Mouse (Mus musculus) embryonic facial prominence, embryonic 11.5 days (tissue): ENCODE measurements at regions not wholly inside any gene's neighbourhood (a gene's known extent, or its start where the extent isn't known, plus 50 kb on each side); places are given as distances from the start of the nearest gene placed in this dataset.

Experiments
- ATAC-seq: fragments of 200-750 bp; cut with Nextera tagmentation; replicated peaks from 2 replicates; pipeline ENCODE4 v1.8.0; 2017; ENCODE audit warnings: low read depth; ENCODE audit not compliant: insufficient number of reproducible peaks, low FRiP score, low TSS enrichment
- DNase-seq: peaks from one replicate; pipeline ENCODE4 v3.0.0-alpha.2; 2015; ENCODE audit warnings: low spot score
- H3K27ac ChIP-seq: fragments of 300-500 bp; sonication (generic); replicated peaks from 2 replicates; pipeline ENCODE4 v1.5.1; 2014; ENCODE audit warnings: mild to moderate bottlenecking, low read depth, low read length, control low read depth
- H3K27me3 ChIP-seq: fragments of 300-500 bp; sonication (generic); 2 replicates; pipeline ENCODE4 v1.6.1; 2014; ENCODE audit warnings: mild to moderate bottlenecking, low read length, moderate library complexity, mixed read lengths; ENCODE audit not compliant: control insufficient read depth, insufficient read depth
- H3K36me3 ChIP-seq: fragments of 300-500 bp; sonication (generic); replicated peaks from 2 replicates; pipeline ENCODE4 v1.6.1; 2014; ENCODE audit warnings: low read depth, mild to moderate bottlenecking, low read length, moderate library complexity, mixed read lengths; ENCODE audit not compliant: control insufficient read depth, insufficient read depth
- H3K4me1 ChIP-seq: fragments of 300-500 bp; sonication (generic); 2 replicates; pipeline ENCODE4 v1.6.1; 2014; ENCODE audit warnings: low read length, mixed read lengths; ENCODE audit not compliant: control insufficient read depth, insufficient read depth
- H3K4me2 ChIP-seq: fragments of 300-500 bp; sonication (generic); 2 replicates; pipeline ENCODE4 v1.6.1; 2014; ENCODE audit warnings: low read depth, mild to moderate bottlenecking, control low read depth, low read length, moderate library complexity
- H3K4me3 ChIP-seq: fragments of 300-500 bp; sonication (generic); 2 replicates; pipeline ENCODE4 v1.5.1; 2014; ENCODE audit warnings: low read depth, low read length, control low read depth
- H3K9ac ChIP-seq: fragments of 300-500 bp; sonication (generic); replicated peaks from 2 replicates; pipeline ENCODE4 v1.6.1; 2014; ENCODE audit warnings: mild to moderate bottlenecking, control low read depth, low read length
- H3K9me3 ChIP-seq: fragments of 300-500 bp; sonication (generic); replicated peaks from 2 replicates; pipeline ENCODE4 v1.6.1; 2016; ENCODE audit warnings: mild to moderate bottlenecking, low read length, inconsistent platforms, mixed read lengths; ENCODE audit not compliant: control insufficient read depth
- WGBS: fragments of 180-500 bp; shearing (Covaris S2); extraction: QIAGEN DNeasy Blood & Tissue Kit; methylation state at CpG from one replicate; pipeline ENCODE4 v1.1.7; 2014; 5-methylcytosine and 5-hydroxymethylcytosine counted together

- DNase-seq (peak; percentile 25), ATAC-seq (no peak)
- Histone ChIP-seq H3K4me1 (no peaks in the 10 kb centered on the region), H3K27me3 (peaks cover 21% of the 10 kb centered on the region), H3K4me3 (peak overlapping the region; percentile 56), H3K36me3 (no peaks in the 10 kb centered on the region), H3K9me3 (no peaks in the 10 kb centered on the region), H3K4me2 (peak overlapping the region; percentile 98), H3K9ac (peak overlapping the region; percentile 47), H3K27ac (no peak overlapping the region)
- 1% methylated on average over 95 of the region's 95 CpGs for WGBS
Observed at GRCm38 (mm10) chr8:126138645-126139545, 143.9 kb downstream of the Kcnk1 start.

GRCm38 (mm10) chr8:126139546-126139870 lies 144.5 kb downstream of the Kcnk1 start:
- Histone ChIP-seq H3K36me3 (no peaks in the 10 kb centered on the region), H3K4me2 (peak overlapping the region; percentile 98), H3K4me1 (no peaks in the 10 kb centered on the region), H3K27ac (no peak overlapping the region), H3K9me3 (no peaks in the 10 kb centered on the region), H3K9ac (peak overlapping the region; percentile 47; the same call in 1 of the 2 replicates), H3K27me3 (peaks cover 21% of the 10 kb centered on the region), H3K4me3 (peak overlapping the region; percentile 56)
- no peak for ATAC-seq
- no peak for DNase-seq
- WGBS = 23% methylated on average over 11 of the region's 11 CpGs

- Histone ChIP-seq H3K27ac (no peak overlapping the region), H3K27me3 (peaks cover 21% of the 10 kb centered on the region), H3K9me3 (no peaks in the 10 kb centered on the region), H3K4me1 (no peaks in the 10 kb centered on the region), H3K4me2 (no peak overlapping the region), H3K36me3 (no peaks in the 10 kb centered on the region), H3K9ac (no peak overlapping the region), H3K4me3 (no peak overlapping the region)
- 87% methylated on average over 6 of the region's 6 CpGs for WGBS
- DNase-seq (no peak), ATAC-seq (no peak)
Observed at GRCm38 (mm10) chr8:126140998-126141397, 146.0 kb downstream of the Kcnk1 start.

DNA sequence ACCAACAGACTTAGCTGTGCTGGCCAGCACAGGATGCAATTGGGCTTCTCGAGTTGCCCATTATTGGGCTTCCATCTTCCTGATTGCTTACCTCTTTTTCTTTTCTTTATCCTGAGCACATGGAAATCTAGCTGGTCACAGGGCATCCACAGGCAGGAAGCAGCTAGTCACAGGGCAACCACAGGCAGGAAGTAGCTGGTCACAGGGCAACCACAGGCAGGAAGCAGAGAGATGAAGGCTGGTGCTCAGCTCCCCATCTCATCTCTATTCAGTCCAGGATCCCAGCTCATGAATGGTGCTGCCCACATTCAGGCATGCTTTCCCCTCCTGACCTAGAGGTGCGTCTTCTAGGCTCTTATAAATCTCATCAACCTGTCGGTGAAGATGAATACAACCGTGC lies 146.8 kb upstream of the Slc35f3 start:
- Histone ChIP-seq H3K9ac (no peak overlapping the region), H3K4me2 (no peak overlapping the region), H3K4me3 (no peak overlapping the region), H3K9me3 (no peaks in the 10 kb centered on the region), H3K27ac (no peak overlapping the region), H3K27me3 (no peaks in the 10 kb centered on the region), H3K36me3 (no peaks in the 10 kb centered on the region), H3K4me1 (no peaks in the 10 kb centered on the region)
- no peak for DNase-seq
- 82% methylated on average over 4 of the region's 4 CpGs for WGBS
- ATAC-seq = no peak

DNA sequence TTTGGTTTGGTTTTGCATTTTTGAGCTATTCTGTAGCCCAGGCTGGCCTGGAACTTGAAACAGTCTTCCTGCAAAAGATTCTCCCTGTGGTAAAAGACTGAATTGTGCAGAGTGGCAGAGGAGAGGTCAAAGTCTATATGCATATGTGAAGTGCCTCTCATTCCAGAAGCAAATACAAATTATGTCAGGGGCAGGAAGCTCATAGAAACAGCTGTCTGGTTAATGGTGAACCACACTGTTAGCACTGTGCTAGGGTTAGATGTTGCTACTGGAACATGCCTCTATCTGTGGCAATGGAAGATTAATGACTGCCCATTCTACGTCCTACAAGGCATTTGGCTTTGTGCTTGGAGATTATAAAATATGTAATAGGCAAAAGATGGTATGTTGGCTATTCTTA lies 144.4 kb upstream of the Slc35f3 start:
- H3K4me2 ChIP-seq = no peak overlapping the region
- no peak overlapping the region for H3K27ac ChIP-seq
- WGBS = 88% methylated on average over 1 of the region's 1 CpGs
- H3K9me3 ChIP-seq = no peaks in the 10 kb centered on the region
- DNase-seq (no peak), ATAC-seq (no peak)
- H3K4me3 ChIP-seq = no peak overlapping the region
- H3K9ac ChIP-seq = no peak overlapping the region
- no peaks in the 10 kb centered on the region for H3K36me3 ChIP-seq
- no peaks in the 10 kb centered on the region for H3K4me1 ChIP-seq
- no peaks in the 10 kb centered on the region for H3K27me3 ChIP-seq

GRCm38 (mm10) chr8:126157452-126158185 lies 140.7 kb upstream of the Slc35f3 start:
- 67% methylated on average over 8 of the region's 8 CpGs for WGBS
- no peak for ATAC-seq
- Histone ChIP-seq H3K9ac (no peak overlapping the region), H3K9me3 (no peaks in the 10 kb centered on the region), H3K4me2 (no peak overlapping the region), H3K4me1 (no peaks in the 10 kb centered on the region), H3K27me3 (no peaks in the 10 kb centered on the region), H3K27ac (no peak overlapping the region), H3K4me3 (no peak overlapping the region), H3K36me3 (no peaks in the 10 kb centered on the region)
- DNase-seq = peak; percentile 31

DNA sequence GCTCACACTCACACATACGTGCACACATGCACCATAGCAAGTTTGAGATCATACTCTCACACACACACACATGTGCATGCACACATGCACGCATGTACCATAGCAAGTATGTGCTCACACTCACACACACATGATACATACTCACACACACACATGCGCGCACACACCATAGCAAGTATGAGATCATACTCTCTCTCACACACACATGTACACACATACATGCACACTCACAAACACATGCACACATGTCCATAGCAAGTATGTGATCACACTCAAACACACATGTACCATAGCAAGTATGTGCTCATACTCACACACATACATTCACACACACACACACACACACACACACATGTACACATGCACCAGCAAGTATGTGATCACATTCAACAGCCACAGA lies 138.9 kb upstream of the Slc35f3 start:
- ATAC-seq = no peak
- Histone ChIP-seq H3K9ac (no peak overlapping the region), H3K4me1 (no peaks in the 10 kb centered on the region), H3K27ac (no peak overlapping the region), H3K36me3 (no peaks in the 10 kb centered on the region), H3K4me2 (no peak overlapping the region), H3K9me3 (no peaks in the 10 kb centered on the region), H3K4me3 (no peak overlapping the region), H3K27me3 (no peaks in the 10 kb centered on the region)
- no peak for DNase-seq
- WGBS = 97% methylated on average over 4 of the region's 4 CpGs

DNA sequence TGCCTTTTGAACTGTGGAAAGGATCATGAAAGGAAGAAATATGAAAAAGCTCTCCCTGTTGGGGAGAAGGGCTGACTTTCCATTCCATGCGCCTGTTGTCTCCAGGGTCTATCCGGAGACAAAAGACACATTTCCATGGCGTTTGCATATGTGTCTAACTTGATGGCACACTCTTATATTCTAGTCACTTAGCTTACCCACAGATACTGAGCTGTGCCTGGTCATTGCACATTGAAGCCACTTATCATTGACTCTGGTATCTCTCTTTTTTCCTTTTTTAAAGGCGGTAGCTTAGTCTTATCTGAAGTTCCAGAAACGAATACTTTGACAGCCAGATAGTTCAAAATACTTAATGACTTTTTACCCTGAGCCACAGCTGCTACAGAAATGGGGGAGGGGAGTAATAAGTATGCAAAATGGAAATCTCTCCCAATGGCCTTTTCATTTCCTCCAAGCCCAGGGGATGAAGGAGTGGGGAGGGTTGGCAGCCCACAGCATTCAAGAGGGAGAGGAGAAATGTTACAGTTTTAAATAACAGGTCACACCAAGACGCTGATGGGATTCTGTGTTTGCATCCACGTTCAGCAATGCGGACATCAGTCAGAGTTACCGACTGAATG lies 137.9 kb upstream of the Slc35f3 start:
- DNase-seq = no peak
- H3K4me3 ChIP-seq = no peak overlapping the region
- WGBS = 70% methylated on average over 9 of the region's 9 CpGs
- H3K9me3 ChIP-seq = no peaks in the 10 kb centered on the region
- H3K27ac ChIP-seq = no peak overlapping the region
- H3K4me2 ChIP-seq = no peak overlapping the region
- H3K27me3 ChIP-seq = no peaks in the 10 kb centered on the region
- H3K36me3 ChIP-seq = no peaks in the 10 kb centered on the region
- H3K4me1 ChIP-seq = no peaks in the 10 kb centered on the region
- no peak for ATAC-seq
- no peak overlapping the region for H3K9ac ChIP-seq
